Mouse (Mus musculus) forebrain, postnatal 0 days (tissue): ENCODE data around the gene Vps26c. TPM values are rescaled to one million over a fixed set of nuclear protein-coding genes. Genes with fewer than 3 reads are reported as not detected.

ENCODE experiments used
- ATAC-seq: fragments of 200-750 bp; cut with Nextera tagmentation; 2 replicates; pipeline ENCODE4 v1.8.0; 2017; ENCODE audit warnings: mild to moderate bottlenecking, moderate library complexity
- DNase-seq: peaks from one replicate; pipeline ENCODE4 v3.0.0-alpha.2; 2015
- H3K27ac ChIP-seq: fragments of 300-500 bp; sonication (generic); 2 replicates; pipeline ENCODE4 v1.5.1; 2014; ENCODE audit warnings: low read depth, mild to moderate bottlenecking, antibody characterized with exemption, low read length, moderate library complexity, mixed read lengths
- H3K27me3 ChIP-seq: fragments of 300-500 bp; sonication (generic); 2 replicates; pipeline ENCODE4 v1.6.1; 2014; ENCODE audit warnings: mild to moderate bottlenecking, low read length, mixed read lengths; ENCODE audit not compliant: insufficient read depth
- H3K36me3 ChIP-seq: fragments of 300-500 bp; sonication (generic); 2 replicates; pipeline ENCODE4 v1.6.1; 2014; ENCODE audit warnings: mild to moderate bottlenecking, moderate library complexity; ENCODE audit not compliant: insufficient read depth
- H3K4me1 ChIP-seq: fragments of 300-500 bp; sonication (generic); 2 replicates; pipeline ENCODE4 v1.6.1; 2014; ENCODE audit warnings: antibody characterized with exemption; ENCODE audit not compliant: insufficient read depth
- H3K4me2 ChIP-seq: fragments of 300-500 bp; sonication (generic); 2 replicates; pipeline ENCODE4 v1.6.1; 2014; ENCODE audit warnings: low read depth, mild to moderate bottlenecking, moderate library complexity
- H3K4me3 ChIP-seq: fragments of 300-500 bp; sonication (generic); 2 replicates; pipeline ENCODE4 v1.5.1; 2014; ENCODE audit warnings: low read depth, low read length, mixed read lengths
- H3K9ac ChIP-seq: fragments of 300-500 bp; sonication (generic); 2 replicates; pipeline ENCODE4 v1.6.1; 2014; ENCODE audit warnings: mild to moderate bottlenecking
- H3K9me3 ChIP-seq: fragments of 300-500 bp; sonication (generic); 2 replicates; pipeline ENCODE4 v1.6.1; 2016; ENCODE audit warnings: low read length
- CTCF ChIP-seq: sonication (generic); IDR thresholded peaks from 2 replicates; pipeline ENCODE4 v1.5.1; 2016; ENCODE audit warnings: antibody characterized with exemption, control low read depth, low read depth
- WGBS: fragments of 180-500 bp; shearing (Covaris S2); extraction: QIAGEN DNeasy Blood & Tissue Kit; methylation state at CpG from one replicate; pipeline ENCODE4 v1.1.7; 2014; 5-methylcytosine and 5-hydroxymethylcytosine counted together
- polyA plus RNA-seq: library from polyadenylated mRNA; unstranded; fragments of >200 nt; fragmentation: Nextera tagmentation; extraction: Ambion mirVana; gene quantifications from 2 replicates; pipeline ENCODE4 v1.2.1, GENCODE M21; 2015
- total RNA-seq: library from RNA; depleted of rRNA; stranded (reverse); fragments of >200 nt; gene quantifications from 2 replicates; pipeline ENCODE4 v1.2.3, GENCODE M21; 2014

The Vps26c gene
- total and polyA plus RNA-seq, 2 experiments from 2014 or later = 55.0 to 72.2 TPM

DNA sequence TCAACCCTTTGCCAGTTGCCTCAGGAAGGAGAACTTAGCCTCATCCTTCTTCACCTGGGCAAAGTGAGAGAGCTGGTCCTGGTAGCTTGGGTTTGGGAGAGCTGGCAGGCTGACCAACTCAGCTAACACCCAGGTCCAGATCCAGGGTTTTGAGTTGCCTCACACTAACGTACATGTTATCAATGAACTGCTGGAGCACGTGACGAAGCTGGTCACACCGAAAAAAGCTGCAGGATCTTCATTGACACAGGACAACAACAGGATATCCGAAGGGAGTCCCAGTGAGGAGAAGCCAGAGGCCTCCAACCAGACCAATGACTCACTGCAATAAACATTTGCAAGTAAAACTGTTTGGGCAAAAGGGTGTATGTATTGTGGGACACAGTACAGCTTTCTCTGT is 34.0 kb upstream of the Vps26c start:
- Histone ChIP-seq H3K27ac (no peak overlapping the region), H3K4me3 (no peak overlapping the region), H3K9ac (no peak overlapping the region), H3K36me3 (no peaks in the 10 kb centered on the region), H3K27me3 (no peaks in the 10 kb centered on the region), H3K4me2 (no peak overlapping the region), H3K9me3 (no peaks in the 10 kb centered on the region), H3K4me1 (no peaks in the 10 kb centered on the region)
- ATAC-seq = no peak
- 81% methylated on average over 5 of the region's 5 CpGs for WGBS
- no peak for TF ChIP-seq CTCF
- DNase-seq = no peak

DNA sequence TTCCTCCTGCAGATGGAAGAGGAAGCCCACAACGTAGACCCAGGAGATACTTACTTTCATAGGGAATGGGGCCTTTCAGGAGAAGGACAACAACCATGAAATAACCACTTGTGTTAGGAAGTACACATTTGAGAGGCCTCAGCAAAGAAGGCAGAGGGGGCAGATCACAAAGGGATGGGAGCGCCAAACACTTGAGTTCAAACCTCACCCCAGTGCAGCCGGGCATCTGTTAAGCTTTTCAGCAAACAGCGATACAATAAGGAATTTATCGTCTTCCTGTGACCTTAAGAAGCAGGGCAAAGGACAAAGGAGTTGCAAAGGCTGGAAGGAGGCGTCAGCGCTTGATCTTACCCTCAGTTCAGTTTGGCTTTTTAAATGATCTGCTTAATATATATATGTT is 33.2 kb upstream of the Vps26c start:
- WGBS = 65% methylated on average over 7 of the region's 7 CpGs
- H3K9ac ChIP-seq = no peak overlapping the region
- no peak overlapping the region for H3K27ac ChIP-seq
- no peak overlapping the region for H3K4me2 ChIP-seq
- no peaks in the 10 kb centered on the region for H3K9me3 ChIP-seq
- DNase-seq = no peak
- no peaks in the 10 kb centered on the region for H3K4me1 ChIP-seq
- ATAC-seq = no peak
- TF ChIP-seq CTCF = no peak
- no peak overlapping the region for H3K4me3 ChIP-seq
- H3K36me3 ChIP-seq = no peaks in the 10 kb centered on the region
- H3K27me3 ChIP-seq = no peaks in the 10 kb centered on the region

DNA sequence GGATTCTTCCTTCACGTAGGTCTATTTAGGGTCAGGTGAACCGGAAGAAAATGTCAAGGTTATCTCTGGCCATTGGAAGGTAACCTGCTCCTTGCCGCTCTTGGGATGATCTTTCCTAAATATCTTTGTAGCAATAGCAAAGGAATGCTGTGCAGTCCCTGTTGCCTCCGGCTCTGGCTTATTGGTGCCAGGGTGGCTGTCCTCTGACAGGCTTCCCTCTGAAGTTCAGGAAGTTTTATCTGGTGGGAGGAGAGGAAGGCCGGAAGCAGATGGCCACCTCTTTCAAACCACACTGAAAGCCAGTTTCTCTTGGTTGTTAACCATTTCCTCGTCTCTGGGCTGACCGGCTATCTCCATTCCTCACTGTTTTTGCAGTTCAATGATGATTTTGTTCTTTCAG is 32.7 kb upstream of the Vps26c start:
- no peak for ATAC-seq
- no peaks in the 10 kb centered on the region for H3K9me3 ChIP-seq
- 75% methylated on average over 7 of the region's 7 CpGs for WGBS
- H3K4me3 ChIP-seq = no peak overlapping the region
- no peaks in the 10 kb centered on the region for H3K36me3 ChIP-seq
- H3K4me2 ChIP-seq = no peak overlapping the region
- no peak overlapping the region for H3K9ac ChIP-seq
- no peak for TF ChIP-seq CTCF
- DNase-seq = no peak
- H3K27ac ChIP-seq = no peak overlapping the region
- no peaks in the 10 kb centered on the region for H3K4me1 ChIP-seq
- H3K27me3 ChIP-seq = no peaks in the 10 kb centered on the region

DNA sequence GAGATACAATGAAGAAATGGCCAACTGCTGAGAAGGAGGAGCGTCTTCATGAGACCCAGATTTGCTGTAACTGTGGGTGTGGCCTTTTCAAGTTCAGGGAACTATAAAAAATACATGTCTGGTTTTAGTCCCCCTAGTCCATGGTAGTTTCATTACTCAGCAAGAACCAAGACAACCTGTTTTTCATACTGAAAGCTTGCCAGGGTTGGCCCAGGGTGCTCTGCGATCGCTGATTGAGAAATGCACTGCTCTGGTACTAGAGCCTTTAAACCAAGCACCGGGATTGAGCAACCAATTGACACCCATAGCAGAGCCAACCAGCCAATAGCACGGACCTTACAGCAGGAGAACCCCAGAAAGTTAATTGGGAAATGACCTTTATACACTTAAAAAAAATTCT is 29.6 kb upstream of the Vps26c start:
- ATAC-seq = no peak
- WGBS = 80% methylated on average over 5 of the region's 5 CpGs

DNA sequence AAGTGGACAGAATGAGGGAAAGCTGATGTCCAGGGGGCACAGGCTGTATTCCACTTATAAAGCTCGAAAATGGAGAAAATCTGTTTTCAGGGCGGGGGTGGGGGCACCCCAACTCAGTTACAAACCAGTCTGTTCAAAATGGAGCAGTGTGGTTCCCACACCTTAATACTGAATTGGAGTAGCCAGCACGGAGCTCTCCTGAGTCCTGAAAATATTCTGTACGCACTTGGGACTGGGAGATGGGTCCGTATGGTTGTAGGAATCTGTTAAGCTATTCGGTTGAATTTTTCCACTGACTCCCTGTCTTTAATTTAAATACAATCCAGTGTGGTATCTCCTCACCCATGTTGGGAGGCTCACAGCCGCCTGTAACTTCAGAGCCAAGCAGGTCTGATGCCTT is 28.7 kb upstream of the Vps26c start:
- Histone ChIP-seq H3K36me3 (no peaks in the 10 kb centered on the region), H3K27ac (no peak overlapping the region), H3K9me3 (no peaks in the 10 kb centered on the region), H3K4me1 (no peaks in the 10 kb centered on the region), H3K27me3 (no peaks in the 10 kb centered on the region), H3K4me3 (no peak overlapping the region), H3K4me2 (no peak overlapping the region), H3K9ac (no peak overlapping the region)
- TF ChIP-seq CTCF = no peak
- 89% methylated on average over 7 of the region's 7 CpGs for WGBS
- DNase-seq (no peak), ATAC-seq (no peak)

More for the DNA sequence above, 29.6 kb upstream of the Vps26c start:
- DNase-seq = no peak
- no peak for TF ChIP-seq CTCF
- Histone ChIP-seq H3K4me1 (no peaks in the 10 kb centered on the region), H3K9ac (no peak overlapping the region), H3K9me3 (no peaks in the 10 kb centered on the region), H3K36me3 (no peaks in the 10 kb centered on the region), H3K4me3 (no peak overlapping the region), H3K4me2 (no peak overlapping the region), H3K27me3 (no peaks in the 10 kb centered on the region), H3K27ac (no peak overlapping the region)

DNA sequence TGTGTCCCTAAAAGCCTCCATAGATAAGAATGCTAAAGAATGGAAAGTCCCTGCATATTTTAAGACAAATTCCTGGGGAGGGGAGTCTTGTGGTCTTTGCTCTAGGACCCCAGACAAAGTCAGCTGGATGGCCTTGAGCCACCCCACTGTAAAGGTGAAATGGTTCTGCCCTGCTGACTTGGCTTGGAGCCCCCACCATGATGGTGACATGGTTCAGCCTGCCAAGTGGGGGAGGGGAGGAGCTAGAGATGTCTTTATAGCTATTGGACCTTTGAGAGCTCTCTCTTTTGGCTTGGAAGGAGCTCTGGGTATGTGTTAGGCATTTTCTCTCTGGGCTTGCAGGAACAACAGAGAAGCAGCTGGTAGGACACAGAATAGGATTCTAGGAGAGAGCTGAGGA is 25.3 kb upstream of the Vps26c start:
- ATAC-seq (no peak), DNase-seq (no peak)
- no peaks in the 10 kb centered on the region for H3K9me3 ChIP-seq
- no peak overlapping the region for H3K9ac ChIP-seq
- no peaks in the 10 kb centered on the region for H3K36me3 ChIP-seq
- no peak overlapping the region for H3K4me3 ChIP-seq
- H3K27ac ChIP-seq = no peak overlapping the region
- no peaks in the 10 kb centered on the region for H3K4me1 ChIP-seq
- TF ChIP-seq CTCF = no peak
- H3K27me3 ChIP-seq = no peaks in the 10 kb centered on the region
- no peak overlapping the region for H3K4me2 ChIP-seq

DNA sequence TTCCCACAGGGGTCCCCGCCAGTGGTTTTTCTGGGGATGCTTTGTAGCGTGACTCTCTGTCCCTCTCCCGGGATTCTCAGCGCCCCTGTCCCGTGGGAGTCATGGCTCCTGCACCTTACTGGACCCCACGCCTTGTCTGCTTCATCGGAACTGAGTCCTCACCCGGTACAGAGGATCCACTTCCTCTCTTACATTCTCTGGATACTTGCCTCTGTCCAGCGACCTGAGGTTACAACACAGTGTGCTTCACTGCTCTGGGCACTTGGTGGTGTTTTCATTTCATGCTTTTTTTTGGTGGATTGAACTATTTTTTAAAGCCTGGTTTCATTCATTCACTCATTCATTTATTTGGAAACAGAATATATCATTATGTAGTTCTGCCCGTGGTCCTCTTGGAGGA is 23.2 kb upstream of the Vps26c start:
- no peaks in the 10 kb centered on the region for H3K4me1 ChIP-seq
- no peaks in the 10 kb centered on the region for H3K27me3 ChIP-seq
- H3K9ac ChIP-seq = no peak overlapping the region
- no peak overlapping the region for H3K4me3 ChIP-seq
- no peak overlapping the region for H3K27ac ChIP-seq
- H3K9me3 ChIP-seq = no peaks in the 10 kb centered on the region
- DNase-seq (no peak), ATAC-seq (no peak)
- WGBS = 84% methylated on average over 10 of the region's 10 CpGs
- H3K36me3 ChIP-seq = no peaks in the 10 kb centered on the region
- no peak overlapping the region for H3K4me2 ChIP-seq
- no peak for TF ChIP-seq CTCF
